Mouse (Mus musculus): ENCODE data around the gene Ap3m1. TPM values are rescaled to one million over a fixed set of nuclear protein-coding genes. Genes with fewer than 3 reads are reported as not detected.

The Ap3m1 gene
- total and polyA plus RNA-seq, 3 experiments, result 32.6 to 73.4 (median 61.7) TPM

- in situ Hi-C loops (cut with MboI; ENCODE audit: low pct_ligation_motif_present, low pct_unique_long_range_greater_than_20kb, low sequenced_read_pairs), result loop anchor here (25.0 kb wide), 1 partner anchor 233 kb away; the partner anchor contains the start of gene Camk2g
- dilution Hi-C loops (cut with MboI; ENCODE audit: extremely low pct_ligation_motif_present, extremely low pct_unique_long_range_greater_than_20kb, low sequenced_read_pairs), result no loop called here
- Histone ChIP-seq H3K27me3 (replicated peaks) (no peaks in the 10 kb centered on the region), H3K36me3 (replicated peaks in 1 of 2; ENCODE audit: control insufficient read depth in 1 of 2, insufficient read depth in 1 of 2, low read length in 1 of 2) (peaks cover 0 to 6% of the 10 kb centered on the region in 2 experiments), H3K9ac (ENCODE audit: insufficient read depth, low read depth) (no peak overlapping the region), H3K4me2 (ENCODE audit: insufficient read depth, low read depth, poor library complexity, severe bottlenecking) (no peak overlapping the region), H3K4me3 (replicated peaks in 1 of 3; ENCODE audit: low read depth in 2 of 3, low read length in 2 of 3, poor library complexity in 1 of 3) (no peak overlapping the region), H3K27ac (ENCODE audit: insufficient read depth, low read depth) (no peak overlapping the region), H3K4me1 (ENCODE audit: control insufficient read depth in 1 of 2, insufficient read depth in 2 of 2) (no peaks in the 10 kb centered on the region), H3K9me3 (replicated peaks; ENCODE audit: low read length) (no peaks in the 10 kb centered on the region), H3K79me2 (replicated peaks; ENCODE audit: control insufficient read depth, extremely low read depth, insufficient read depth, poor library complexity, severe bottlenecking) (no peaks in the 10 kb centered on the region)
- DNase-seq (ENCODE audit: extremely low read depth), result no peak
- TF ChIP-seq HCFC1 (IDR thresholded peaks at IDR 0.05; ENCODE audit: low read depth, low read length), result no peak
- TF ChIP-seq CHD2 (IDR thresholded peaks at IDR 0.05; ENCODE audit: low read length), result no peak
Observed at GRCm38 (mm10) chr14:21020435-21020834, 31.9 kb downstream of the Ap3m1 start.

GRCm38 (mm10) chr14:21018977-21019376 lies 33.3 kb downstream of the Ap3m1 start:
- DNase-seq (ENCODE audit: extremely low read depth), result peak; percentile 53
- Histone ChIP-seq H3K9me3 (replicated peaks; ENCODE audit: low read length) (no peaks in the 10 kb centered on the region), H3K36me3 (replicated peaks in 1 of 2; ENCODE audit: control insufficient read depth in 1 of 2, insufficient read depth in 1 of 2, low read length in 1 of 2) (peaks cover 0 to 2% of the 10 kb centered on the region in 2 experiments), H3K4me1 (ENCODE audit: control insufficient read depth in 1 of 2, insufficient read depth in 2 of 2) (peaks cover 0 to 4% of the 10 kb centered on the region in 2 experiments; a peak in 2 of 4 replicates), H3K27ac (ENCODE audit: insufficient read depth, low read depth) (no peak overlapping the region), H3K79me2 (replicated peaks; ENCODE audit: control insufficient read depth, extremely low read depth, insufficient read depth, poor library complexity, severe bottlenecking) (no peaks in the 10 kb centered on the region), H3K4me2 (ENCODE audit: insufficient read depth, low read depth, poor library complexity, severe bottlenecking) (no peak overlapping the region), H3K4me3 (replicated peaks in 1 of 3; ENCODE audit: low read depth in 2 of 3, low read length in 2 of 3, poor library complexity in 1 of 3) (no peak overlapping the region), H3K9ac (ENCODE audit: insufficient read depth, low read depth) (no peak overlapping the region), H3K27me3 (replicated peaks) (no peaks in the 10 kb centered on the region)
- in situ Hi-C loops (cut with MboI; ENCODE audit: low pct_ligation_motif_present, low pct_unique_long_range_greater_than_20kb, low sequenced_read_pairs), result loop anchor here (25.0 kb wide), 1 partner anchor 232 kb away; the partner anchor contains the start of gene Camk2g
- dilution Hi-C loops (cut with MboI; ENCODE audit: extremely low pct_ligation_motif_present, extremely low pct_unique_long_range_greater_than_20kb, low sequenced_read_pairs), result no loop called here
- no peak for TF ChIP-seq HCFC1 (IDR thresholded peaks at IDR 0.05; ENCODE audit: low read depth, low read length)
- peak; percentile 52 for TF ChIP-seq SMC3 (IDR thresholded peaks at IDR 0.05; ENCODE audit: low read depth, low read length)
- TF ChIP-seq CHD1 (IDR thresholded peaks at IDR 0.05; ENCODE audit: low read depth, low read length), result no peak
- no peak for TF ChIP-seq KAT2A (IDR thresholded peaks at IDR 0.05; ENCODE audit: insufficient replicate concordance, low read length)
- no peak for TF ChIP-seq E2F4 (IDR thresholded peaks at IDR 0.05; ENCODE audit: insufficient replicate concordance, low read depth, low read length)
- TF ChIP-seq BHLHE40 (IDR thresholded peaks at IDR 0.05; ENCODE audit: low read depth, low read length), result no peak
- TF ChIP-seq ZC3H11A (IDR thresholded peaks at IDR 0.05; ENCODE audit: low read depth, low read length), result peak; percentile 18; the same call in 1 of the 2 replicates
- TF ChIP-seq MAFK (IDR thresholded peaks at IDR 0.05; ENCODE audit: insufficient replicate concordance, low read length), result no peak
- no peak for TF ChIP-seq JUND (conservative IDR thresholded peaks at IDR 0.05; ENCODE audit: low read depth, low read length)
- TF ChIP-seq TBP (conservative IDR thresholded peaks at IDR 0.05; ENCODE audit: low read depth, low read length), result no peak
- no peak for TF ChIP-seq ZKSCAN1 (IDR thresholded peaks at IDR 0.05; ENCODE audit: borderline replicate concordance, low read depth, low read length)
- no peak for TF ChIP-seq JUN (IDR thresholded peaks at IDR 0.05; ENCODE audit: insufficient read depth, low read depth, low read length)
- TF ChIP-seq ELF1 (IDR thresholded peaks at IDR 0.05; ENCODE audit: low read depth, low read length), result no peak
- TF ChIP-seq MYC (IDR thresholded peaks at IDR 0.05; ENCODE audit: low read depth, low read length), result 0 out of 2 replicates have a peak, but pooled peaks have one; percentile 21
- 0 out of 2 replicates have a peak, but pooled peaks have one; percentile 6 for TF ChIP-seq ZNF384 (IDR thresholded peaks at IDR 0.05; ENCODE audit: low read depth, low read length)
- no peak for TF ChIP-seq MXI1 (IDR thresholded peaks at IDR 0.05; ENCODE audit: low read depth, low read length)
- peak; percentile 92 for TF ChIP-seq RAD21 (IDR thresholded peaks at IDR 0.05; ENCODE audit: low read depth, low read length)
- no peak for TF ChIP-seq CHD2 (IDR thresholded peaks at IDR 0.05; ENCODE audit: low read length)
- TF ChIP-seq ZMIZ1 (IDR thresholded peaks at IDR 0.05; ENCODE audit: low read depth, low read length), result no peak
- peak; percentile 17 to 87; a peak in 3 of 4 replicates for TF ChIP-seq CTCF (conservative IDR thresholded peaks at IDR 0.05 in 1 of 2, IDR thresholded peaks at IDR 0.05 in 1 of 2; ENCODE audit: low read depth in 2 of 2, low read length in 2 of 2)
- TF ChIP-seq MEF2A (IDR thresholded peaks at IDR 0.05; ENCODE audit: borderline replicate concordance, low read depth, low read length), result no peak
- no peak for TF ChIP-seq TCF12 (IDR thresholded peaks at IDR 0.05; ENCODE audit: low read depth, low read length)
- no peak for TF ChIP-seq EP300 (IDR thresholded peaks at IDR 0.05; ENCODE audit: low read length)
- TF ChIP-seq USF1 (IDR thresholded peaks at IDR 0.05; ENCODE audit: low read depth, low read length), result no peak
